Mouse (Mus musculus): ENCODE data around the gene 1500011B03Rik.

DNA sequence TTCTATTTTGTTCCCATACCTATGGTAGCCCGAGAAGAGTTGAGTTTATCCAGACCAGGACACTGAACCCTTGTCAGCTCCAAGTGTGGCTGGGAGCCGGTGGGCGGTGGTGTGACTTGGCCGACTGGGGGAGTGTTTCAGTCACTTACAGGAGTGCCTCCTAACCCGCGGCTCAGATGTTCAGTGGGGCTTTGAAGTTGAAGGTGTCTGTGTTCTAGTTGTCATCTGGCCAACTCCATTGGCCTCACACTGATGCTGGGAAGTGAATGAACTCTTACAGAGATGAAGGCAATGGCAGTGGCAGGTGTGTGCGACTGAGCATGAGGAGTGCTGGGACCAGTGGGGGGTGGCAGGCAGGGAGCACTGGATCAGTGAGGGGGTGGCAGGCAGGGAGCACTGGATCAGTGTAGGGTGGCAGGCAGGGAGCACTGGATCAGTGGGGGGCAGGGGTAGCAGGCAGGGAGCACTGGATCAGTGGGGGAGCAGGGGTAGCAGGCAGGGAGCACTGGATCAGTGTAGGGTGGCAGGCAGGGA lies 43.2 kb downstream of the 1500011B03Rik start:
- no peak for TF ChIP-seq POLR2A (IDR thresholded peaks at IDR 0.05; ENCODE audit: borderline replicate concordance, low read depth, low read length)
- no peak for TF ChIP-seq CTCF (IDR thresholded peaks at IDR 0.05; ENCODE audit: low read depth, low read length)
